In the genomic region with DNA sequence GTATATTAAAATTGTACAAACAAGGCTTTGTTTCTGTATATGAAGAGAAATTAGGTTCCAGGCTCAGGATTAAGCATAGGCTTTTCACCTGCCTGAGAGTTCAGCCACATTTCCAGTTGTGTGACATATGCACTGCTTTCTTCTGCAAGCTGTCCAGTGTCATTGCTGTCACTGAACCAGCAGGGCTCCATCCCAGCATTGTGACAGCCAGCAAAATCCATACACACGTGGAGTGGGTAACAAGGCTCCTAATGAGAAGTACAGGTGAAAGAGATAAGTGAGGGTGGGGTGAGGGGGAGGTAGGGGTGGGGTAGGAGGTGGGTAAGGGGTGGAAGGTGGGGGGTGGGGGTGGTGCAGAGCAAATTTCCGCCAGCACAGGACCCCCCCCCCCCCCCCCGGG, we compare ENCODE assay signal across 7 mouse cellular contexts.
A peak's percentile ranks its signal among the peaks of the same experiment; 100 is the strongest.
DNase-seq lines count a peak whose midpoint lies in the region; ATAC-seq lines count a peak whose summit lies in the region.

No protein-coding gene starts in this region.

- H3K4me1 ChIP-seq in kidney, embryonic 15.5 days = peaks cover 36% of the 10 kb centered on the region
- H3K4me1 ChIP-seq in forebrain, embryonic 16.5 days (replicated peaks; ENCODE audit: control insufficient read depth, insufficient read depth, low read length) = peaks cover 18% of the 10 kb centered on the region
- H3K4me1 ChIP-seq in limb, embryonic 13.5 days = peaks cover 56% of the 10 kb centered on the region

- H3K36me3 ChIP-seq in kidney, embryonic 15.5 days = no peaks in the 10 kb centered on the region
- no peaks in the 10 kb centered on the region for H3K36me3 ChIP-seq in forebrain, embryonic 16.5 days (ENCODE audit: control insufficient read depth, insufficient read depth)
- H3K36me3 ChIP-seq in limb, embryonic 13.5 days = no peaks in the 10 kb centered on the region

- H3K27me3 ChIP-seq in kidney, embryonic 15.5 days = no peaks in the 10 kb centered on the region
- H3K27me3 ChIP-seq in forebrain, embryonic 16.5 days (replicated peaks; ENCODE audit: control insufficient read depth, insufficient read depth, low read length) = no peaks in the 10 kb centered on the region
- H3K27me3 ChIP-seq in limb, embryonic 13.5 days = no peaks in the 10 kb centered on the region

- ATAC-seq in kidney, embryonic 15.5 days (replicated peaks; ENCODE audit: low FRiP score) = no peak
- ATAC-seq in forebrain, embryonic 16.5 days = no peak
- ATAC-seq in limb, embryonic 13.5 days (ENCODE audit: low FRiP score, low read depth) = no peak

- H3K27ac ChIP-seq in kidney, embryonic 15.5 days = peak overlapping the region; percentile 84; the same call in 1 of the 2 replicates
- no peak overlapping the region for H3K27ac ChIP-seq in forebrain, embryonic 16.5 days (ENCODE audit: low read length)
- H3K27ac ChIP-seq in limb, embryonic 13.5 days = peak overlapping the region; percentile 97

- no peak for DNase-seq in kidney, adult 11 months
- peak; percentile 34 for DNase-seq in retina, embryonic 14.5 days (ENCODE audit: low spot score)
- no peak for DNase-seq in frontal cortex, postnatal 10 days (ENCODE audit: low spot score in 2 of 2)
- no peak for DNase-seq in B cell, adult 2 months

- H3K9ac ChIP-seq in kidney, embryonic 15.5 days = no peak overlapping the region
- H3K9ac ChIP-seq in forebrain, embryonic 16.5 days (replicated peaks; ENCODE audit: low read depth, low read length) = no peak overlapping the region
- H3K9ac ChIP-seq in limb, embryonic 13.5 days = no peak overlapping the region

- peak overlapping the region; percentile 63 for H3K4me2 ChIP-seq in kidney, embryonic 15.5 days
- H3K4me2 ChIP-seq in forebrain, embryonic 16.5 days (ENCODE audit: low read length) = peak overlapping the region; percentile 69; the same call in 1 of the 2 replicates
- H3K4me2 ChIP-seq in limb, embryonic 13.5 days (replicated peaks) = peak overlapping the region; percentile 85

- 10% methylated on average over 3 of the region's 3 CpGs for WGBS in kidney, embryonic 15.5 days
- 0% methylated on average over 3 of the region's 3 CpGs for WGBS in forebrain, embryonic 16.5 days
- WGBS in limb, embryonic 13.5 days = 0% methylated on average over 3 of the region's 3 CpGs

- H3K9me3 ChIP-seq in kidney, embryonic 15.5 days (replicated peaks) = no peaks in the 10 kb centered on the region
- no peaks in the 10 kb centered on the region for H3K9me3 ChIP-seq in forebrain, embryonic 16.5 days (ENCODE audit: control insufficient read depth, low read length)
- no peaks in the 10 kb centered on the region for H3K9me3 ChIP-seq in limb, embryonic 13.5 days

- no peak overlapping the region for H3K4me3 ChIP-seq in kidney, embryonic 15.5 days (replicated peaks)
- H3K4me3 ChIP-seq in forebrain, embryonic 16.5 days (replicated peaks; ENCODE audit: low read length) = no peak overlapping the region
- 0 out of 2 replicates have a peak overlapping the region, but pooled peaks have one; percentile 43 for H3K4me3 ChIP-seq in limb, embryonic 13.5 days
